Mouse (Mus musculus) limb, embryonic 11.5 days (tissue): ENCODE measurements around the gene Ppm1a. TPM values are rescaled to one million over a fixed set of nuclear protein-coding genes. Genes with fewer than 3 reads are reported as not detected.

Source experiments
- polyA plus RNA-seq: library from polyadenylated mRNA; unstranded; fragments of >200 nt; fragmentation: Nextera tagmentation; extraction: Ambion mirVana; gene quantifications from 2 replicates; pipeline ENCODE4 v1.2.1, GENCODE M21; 2014

Ppm1a gene
- polyA plus RNA-seq, 1 experiment from 2014 or later = 69.1 TPM

Other genes with a start within 250 kb of the Ppm1a start
- 13.0 and 15.2 TPM in 2 replicates for gene Pcnx4, start 221.1 kb upstream of the Ppm1a start, polyA plus RNA-seq
- not detected in 2 replicates for gene Gm4756, start 107.8 kb upstream of the Ppm1a start, polyA plus RNA-seq
- 3.7 and 5.6 TPM in 2 replicates for gene Dhrs7, start 92.5 kb upstream of the Ppm1a start, polyA plus RNA-seq
- not detected in 2 replicates for gene Six6, start 182.4 kb downstream of the Ppm1a start, polyA plus RNA-seq
- 2.6 and 4.1 TPM in 2 replicates for gene 4930447C04Rik, start 183.3 kb downstream of the Ppm1a start, polyA plus RNA-seq